In the genomic region with DNA sequence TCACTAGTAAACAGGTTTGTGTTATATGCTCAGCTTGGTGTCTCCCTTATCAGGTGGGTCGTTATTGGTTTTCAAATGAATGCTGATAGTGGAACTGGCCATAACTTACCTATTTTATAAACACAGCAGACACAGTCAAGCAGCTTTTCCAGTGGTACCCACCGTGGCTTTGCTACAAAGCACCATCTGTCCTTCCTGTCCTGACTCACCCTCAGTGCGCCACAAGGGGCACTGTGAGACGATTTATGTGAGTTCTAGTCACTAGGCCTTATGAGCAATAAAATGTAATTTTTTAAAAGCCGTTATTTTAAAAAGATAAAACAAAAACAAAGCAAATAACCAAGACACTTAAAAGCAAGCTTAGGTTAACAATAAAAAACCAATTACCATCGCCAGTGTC, we compare ENCODE assay signal across 9 mouse cellular contexts. TPM values are rescaled to one million over a fixed set of nuclear protein-coding genes. Genes with fewer than 3 reads are reported as not detected.
DNase-seq lines count a peak whose midpoint lies in the region; TF ChIP-seq lines count a peak whose summit lies in the region.
"Had no signal": no experiment of that assay in that cellular context is flagged by ENCODE, and none has a peak within 500 bp of the region (broad histone marks: within the 10 kb centered on the region; RNA-seq: fewer than 3 reads in every experiment).

No protein-coding gene starts in this region.

- TF ChIP-seq CTCF in layer of hippocampus, adult 2 months (conservative IDR thresholded peaks at IDR 0.05), result peak; percentile 80

- H3K36me3 ChIP-seq in embryonic facial prominence, embryonic 10.5 days (replicated peaks), result no peaks in the 10 kb centered on the region

- DNase-seq in adrenal gland, postnatal 14 days, result peak; percentile 33
- DNase-seq in adrenal gland, adult 8-10 months, result no peak
- no peak for DNase-seq in layer of hippocampus, adult 2 months (ENCODE audit: low spot score in 2 of 2)
- DNase-seq in layer of hippocampus, postnatal 14 days (ENCODE audit: low spot score in 2 of 2), result no peak
- peak; percentile 36 for DNase-seq in 416B (ENCODE audit: low read depth)
- peak; percentile 22 for DNase-seq in embryonic facial prominence, embryonic 10.5 days (ENCODE audit: low spot score)
- no peak for DNase-seq in frontal cortex, adult 2 months (ENCODE audit: extremely low spot score in 1 of 2, low spot score in 1 of 2)
- DNase-seq in ovary, postnatal 10 days (ENCODE audit: low spot score), result no peak

- 0 out of 2 replicates have a peak overlapping the region, but pooled peaks have one; percentile 43 for H3K27ac ChIP-seq in layer of hippocampus, adult 2 months
- no peak overlapping the region for H3K27ac ChIP-seq in embryonic facial prominence, embryonic 10.5 days (replicated peaks)
- H3K27ac ChIP-seq: heart, embryonic 10.5 days had no signal

- peaks cover under 1% of the 10 kb centered on the region; the same call in 1 of the 2 replicates for H3K27me3 ChIP-seq in embryonic facial prominence, embryonic 10.5 days (replicated peaks; ENCODE audit: low read depth, poor library complexity, severe bottlenecking)

- no peaks in the 10 kb centered on the region; the same call in 1 of the 2 replicates for H3K4me1 ChIP-seq in embryonic facial prominence, embryonic 10.5 days

- H3K9me3 ChIP-seq in embryonic facial prominence, embryonic 10.5 days, result no peaks in the 10 kb centered on the region
- H3K9me3 ChIP-seq: heart, embryonic 10.5 days had no signal

- WGBS in embryonic facial prominence, embryonic 10.5 days, result 59% methylated on average over 6 of the region's 6 CpGs

- no peak overlapping the region for H3K4me3 ChIP-seq in layer of hippocampus, adult 2 months
- no peak overlapping the region for H3K4me3 ChIP-seq in embryonic facial prominence, embryonic 10.5 days
- H3K4me3 ChIP-seq: heart, embryonic 10.5 days had no signal

RNA-seq across cellular contexts. Expression of a gene that starts 13.8 kb away (rescaled TPM):
- total RNA-seq in adrenal gland, postnatal 14 days (2021), result 8.6 and 11.0 TPM in 2 replicates
- 10 to 100 TPM in 2 of 4 experiments, 1 to 10 TPM in 2; 6.4 to 11.6 (median 10.2) TPM for total RNA-seq in adrenal gland, adult 8-10 months (2022)
- total RNA-seq in layer of hippocampus, adult 2 months (2021), result 10 to 100 TPM; 18.3 to 23.4 TPM
- 10 to 100 TPM; 16.9 to 18.7 TPM for total RNA-seq in layer of hippocampus, postnatal 14 days (2021)
- 3.7 and 3.9 TPM in 2 replicates for polyA plus RNA-seq in embryonic facial prominence, embryonic 10.5 days (2016; fragmentation: Nextera tagmentation; extraction: Ambion mirVana)
- 5.1 and 5.8 TPM in 2 replicates for polyA plus RNA-seq in frontal cortex, adult 2 months (2012; rRNA removed)

RNA-seq across cellular contexts. Expression of a gene that starts 45.6 kb away (rescaled TPM):
- 27.3 and 31.0 TPM in 2 replicates for total RNA-seq in adrenal gland, postnatal 14 days (2021)
- 10 to 100 TPM in 2 of 4 experiments, 1 to 10 TPM in 2; 2.9 to 39.5 (median 10.6) TPM for total RNA-seq in adrenal gland, adult 8-10 months (2022)
- total RNA-seq in layer of hippocampus, adult 2 months (2021), result 1 to 10 TPM; 4.8 to 5.8 TPM
- 1 to 10 TPM; 6.5 to 8.9 TPM for total RNA-seq in layer of hippocampus, postnatal 14 days (2021)
- polyA plus RNA-seq in embryonic facial prominence, embryonic 10.5 days (2016; fragmentation: Nextera tagmentation; extraction: Ambion mirVana), result 2.0 and 2.5 TPM in 2 replicates
- polyA plus RNA-seq in frontal cortex, adult 2 months (2012; rRNA removed), result 2.4 and 3.0 TPM in 2 replicates

Comparison
In these comparisons a context has a peak if more than half of its experiments do, and no peak if none do; other contexts are left out.
1. DNase-seq: peak in adrenal gland, postnatal 14 days (single experiment), 416B (single experiment) and embryonic facial prominence, embryonic 10.5 days (single experiment); none in adrenal gland, adult 8-10 months (single experiment), layer of hippocampus, adult 2 months (0 of 2), layer of hippocampus, postnatal 14 days (0 of 2), frontal cortex, adult 2 months (0 of 2) and ovary, postnatal 10 days (single experiment).